Mouse (Mus musculus): ENCODE data around the gene Rab6b. TPM values are rescaled to one million over a fixed set of nuclear protein-coding genes. Genes with fewer than 3 reads are reported as not detected.

The Rab6b gene
- polyA plus RNA-seq, 1 experiment from 2014 or later = 80.7 TPM

DNA sequence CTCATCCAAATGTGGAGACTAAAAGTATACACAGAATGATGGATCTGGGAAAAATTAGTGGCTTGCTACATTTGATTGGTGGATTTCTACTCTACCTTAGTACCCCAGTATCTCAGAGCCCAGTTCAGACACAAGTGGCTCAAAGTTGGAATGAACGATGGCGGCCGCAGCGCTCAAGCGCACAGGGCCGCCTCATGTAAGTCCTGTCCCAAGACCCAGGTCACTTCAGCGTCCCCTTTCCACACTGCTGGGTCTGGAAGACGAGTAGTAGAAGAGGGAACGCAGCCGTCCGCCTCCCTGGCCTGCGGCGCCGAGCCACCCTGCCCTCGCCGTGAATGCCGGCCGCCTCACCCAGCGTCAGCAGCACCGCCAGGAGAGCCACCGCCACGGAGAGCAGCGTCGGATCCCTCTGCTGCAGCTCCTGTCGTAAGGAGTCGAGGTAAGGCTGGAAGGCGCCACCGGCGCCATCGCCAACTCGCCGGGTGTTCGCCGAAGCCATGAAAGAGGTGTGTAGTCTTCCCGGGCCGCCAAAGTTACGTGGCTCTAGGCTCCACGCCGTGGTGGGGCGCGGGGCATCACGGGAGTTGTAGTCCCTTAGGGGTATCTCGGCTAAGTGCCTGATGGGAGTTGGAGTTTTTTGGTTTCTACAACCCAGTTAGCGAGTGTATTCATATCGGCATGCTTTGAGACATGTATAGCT is 90.1 kb downstream of the Rab6b start, which contains the start of gene Srprb:
TSS of gene Srprb (minus strand) at position 577 of the 700 bp plus-strand sequence.
- H3K4me1 ChIP-seq (replicated peaks; ENCODE audit: control insufficient read depth, insufficient read depth, low read length) = peaks cover 4% of the 10 kb centered on the region; the same call in 1 of the 2 replicates
- DNase-seq (ENCODE audit: low spot score) (peak; percentile 96), ATAC-seq (ENCODE audit: low FRiP score) (peak; percentile 97)
- peak within 1 kb of the TSS; percentile 76 for H3K27ac ChIP-seq
- no peaks in the 10 kb centered on the region for H3K27me3 ChIP-seq (ENCODE audit: control insufficient read depth, insufficient read depth, low read length)
- peaks cover 26% of the 10 kb centered on the region for H3K36me3 ChIP-seq (replicated peaks; ENCODE audit: control insufficient read depth, insufficient read depth)
- under 1% methylated on average over 45 of the region's 45 CpGs for WGBS
- no peaks in the 10 kb centered on the region for H3K9me3 ChIP-seq (ENCODE audit: control insufficient read depth, low read length)
- H3K4me3 ChIP-seq (replicated peaks; ENCODE audit: low read length) = peak within 1 kb of the TSS; percentile 76
- H3K4me2 ChIP-seq (replicated peaks) = peak within 1 kb of the TSS; percentile 55
- H3K9ac ChIP-seq = peak within 1 kb of the TSS; percentile 76

- no peak for ATAC-seq (ENCODE audit: low FRiP score)
- H3K4me2 ChIP-seq (replicated peaks) = no peak overlapping the region
- H3K4me1 ChIP-seq (replicated peaks; ENCODE audit: control insufficient read depth, insufficient read depth, low read length) = peaks cover 4% of the 10 kb centered on the region; the same call in 1 of the 2 replicates
- H3K36me3 ChIP-seq (replicated peaks; ENCODE audit: control insufficient read depth, insufficient read depth) = no peaks in the 10 kb centered on the region
- no peak for DNase-seq (ENCODE audit: low spot score)
- H3K9ac ChIP-seq = no peak overlapping the region
- no peak overlapping the region for H3K4me3 ChIP-seq (replicated peaks; ENCODE audit: low read length)
- H3K27ac ChIP-seq = no peak overlapping the region
- 93% methylated on average over 5 of the region's 5 CpGs for WGBS
- no peaks in the 10 kb centered on the region for H3K9me3 ChIP-seq (ENCODE audit: control insufficient read depth, low read length)
- no peaks in the 10 kb centered on the region for H3K27me3 ChIP-seq (ENCODE audit: control insufficient read depth, insufficient read depth, low read length)
Observed at GRCm38 (mm10) chr9:103205786-103206185, 94.2 kb downstream of the Rab6b start.

GRCm38 (mm10) chr9:103207846-103208245 is 96.3 kb downstream of the Rab6b start:
- ATAC-seq (ENCODE audit: low FRiP score) (peak; percentile 88), DNase-seq (ENCODE audit: low spot score) (peak; percentile 71)
- no peaks in the 10 kb centered on the region for H3K36me3 ChIP-seq (replicated peaks; ENCODE audit: control insufficient read depth, insufficient read depth)
- no peaks in the 10 kb centered on the region for H3K9me3 ChIP-seq (ENCODE audit: control insufficient read depth, low read length)
- H3K9ac ChIP-seq = no peak overlapping the region
- H3K4me1 ChIP-seq (replicated peaks; ENCODE audit: control insufficient read depth, insufficient read depth, low read length) = no peaks in the 10 kb centered on the region
- whole genome bisulfite sequencing = 10% methylated on average over 16 of the region's 16 CpGs
- no peak overlapping the region for H3K27ac ChIP-seq
- 0 out of 2 replicates have a peak overlapping the region, but pooled peaks have one; percentile 0 for H3K4me3 ChIP-seq (replicated peaks; ENCODE audit: low read length)
- peak overlapping the region; percentile 47 for H3K4me2 ChIP-seq (replicated peaks)
- H3K27me3 ChIP-seq (ENCODE audit: control insufficient read depth, insufficient read depth, low read length) = no peaks in the 10 kb centered on the region

GRCm38 (mm10) chr9:103208802-103209423 is 97.3 kb downstream of the Rab6b start:
- Histone ChIP-seq H3K4me1 (replicated peaks; ENCODE audit: control insufficient read depth, insufficient read depth, low read length) (no peaks in the 10 kb centered on the region), H3K4me3 (replicated peaks; ENCODE audit: low read length) (no peak overlapping the region), H3K36me3 (replicated peaks; ENCODE audit: control insufficient read depth, insufficient read depth) (no peaks in the 10 kb centered on the region), H3K4me2 (replicated peaks) (no peak overlapping the region), H3K27ac (no peak overlapping the region), H3K27me3 (ENCODE audit: control insufficient read depth, insufficient read depth, low read length) (no peaks in the 10 kb centered on the region), H3K9me3 (ENCODE audit: control insufficient read depth, low read length) (no peaks in the 10 kb centered on the region), H3K9ac (no peak overlapping the region)
- ATAC-seq (ENCODE audit: low FRiP score) (peak; percentile 70; the same call in 1 of the 2 replicates), DNase-seq (ENCODE audit: low spot score) (no peak)
- WGBS = 44% methylated on average over 6 of the region's 6 CpGs

- H3K27me3 ChIP-seq (ENCODE audit: control insufficient read depth, insufficient read depth, low read length) = no peaks in the 10 kb centered on the region
- H3K36me3 ChIP-seq (replicated peaks; ENCODE audit: control insufficient read depth, insufficient read depth) = no peaks in the 10 kb centered on the region
- no peak overlapping the region for H3K4me3 ChIP-seq (replicated peaks; ENCODE audit: low read length)
- 77% methylated on average over 28 of the region's 28 CpGs for WGBS
- no peak overlapping the region for H3K27ac ChIP-seq
- no peaks in the 10 kb centered on the region for H3K9me3 ChIP-seq (ENCODE audit: control insufficient read depth, low read length)
- H3K4me1 ChIP-seq (replicated peaks; ENCODE audit: control insufficient read depth, insufficient read depth, low read length) = no peaks in the 10 kb centered on the region
- DNase-seq (ENCODE audit: low spot score) = no peak
- H3K9ac ChIP-seq = no peak overlapping the region
- 0 out of 2 replicates have a peak overlapping the region, but pooled peaks have one; percentile 4 for H3K4me2 ChIP-seq (replicated peaks)
- no peak for ATAC-seq (ENCODE audit: low FRiP score)
Observed at GRCm38 (mm10) chr9:103212654-103213420, 101.2 kb downstream of the Rab6b start.

DNA sequence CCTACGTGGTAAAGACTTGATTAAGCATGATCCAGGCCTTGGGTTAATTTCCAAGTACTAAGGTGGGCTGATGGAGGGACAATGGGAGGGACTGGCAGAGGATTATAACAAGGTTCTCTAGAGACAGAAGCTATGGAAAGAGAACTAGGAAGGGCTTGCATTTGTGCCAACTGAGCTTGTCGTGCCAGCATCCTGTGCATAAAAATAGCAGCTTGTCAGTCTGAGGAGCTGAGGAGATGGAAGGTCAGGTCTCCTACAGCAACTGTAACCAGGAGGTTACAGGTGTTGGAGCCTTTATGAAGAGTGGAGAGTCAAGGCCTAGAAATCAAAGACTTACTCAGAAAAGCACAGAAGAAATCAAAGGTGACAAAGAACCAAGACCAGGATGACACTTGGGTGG is 102.0 kb downstream of the Rab6b start:
- Histone ChIP-seq H3K27ac (no peak overlapping the region), H3K27me3 (ENCODE audit: control insufficient read depth, insufficient read depth, low read length) (no peaks in the 10 kb centered on the region)

GRCm38 (mm10) chr9:103214281-103214680 is 102.7 kb downstream of the Rab6b start:
- Histone ChIP-seq H3K4me3 (replicated peaks; ENCODE audit: low read length) (no peak overlapping the region), H3K9ac (no peak overlapping the region), H3K4me1 (replicated peaks; ENCODE audit: control insufficient read depth, insufficient read depth, low read length) (no peaks in the 10 kb centered on the region), H3K36me3 (replicated peaks; ENCODE audit: control insufficient read depth, insufficient read depth) (no peaks in the 10 kb centered on the region), H3K27me3 (ENCODE audit: control insufficient read depth, insufficient read depth, low read length) (no peaks in the 10 kb centered on the region), H3K27ac (no peak overlapping the region), H3K9me3 (ENCODE audit: control insufficient read depth, low read length) (no peaks in the 10 kb centered on the region), H3K4me2 (replicated peaks) (no peak overlapping the region)
- WGBS = 88% methylated on average over 6 of the region's 6 CpGs
- ATAC-seq (ENCODE audit: low FRiP score) = no peak
- DNase-seq (ENCODE audit: low spot score) = no peak

More for the DNA sequence above, 102.0 kb downstream of the Rab6b start:
- no peak overlapping the region for H3K4me3 ChIP-seq (replicated peaks; ENCODE audit: low read length)
- DNase-seq (ENCODE audit: low spot score) = no peak
- H3K4me2 ChIP-seq (replicated peaks) = no peak overlapping the region
- 58% methylated on average over 2 of the region's 2 CpGs for WGBS
- H3K9ac ChIP-seq = no peak overlapping the region
- H3K4me1 ChIP-seq (replicated peaks; ENCODE audit: control insufficient read depth, insufficient read depth, low read length) = no peaks in the 10 kb centered on the region
- H3K9me3 ChIP-seq (ENCODE audit: control insufficient read depth, low read length) = no peaks in the 10 kb centered on the region
- no peak for ATAC-seq (ENCODE audit: low FRiP score)
- H3K36me3 ChIP-seq (replicated peaks; ENCODE audit: control insufficient read depth, insufficient read depth) = no peaks in the 10 kb centered on the region

DNA sequence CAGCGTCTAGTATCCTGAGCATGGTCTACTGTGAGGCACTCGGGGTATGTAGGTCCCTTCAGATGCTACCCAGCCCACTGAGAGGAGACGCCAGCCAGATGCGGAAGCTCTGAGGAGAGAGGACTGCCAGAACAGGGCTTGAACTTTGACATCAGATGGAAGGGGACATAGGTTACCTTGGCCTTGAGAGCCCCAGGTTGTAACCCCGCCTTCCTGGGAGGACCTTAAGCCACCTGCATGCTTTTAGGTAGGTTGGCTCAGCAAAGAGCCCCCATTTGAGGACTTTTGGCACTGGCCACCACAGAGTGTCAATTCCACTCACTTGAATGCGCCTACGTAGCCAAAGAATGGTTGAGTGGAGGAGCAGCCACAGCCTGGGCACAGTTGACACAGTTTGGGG is 113.1 kb downstream of the Rab6b start:
- WGBS = 93% methylated on average over 7 of the region's 7 CpGs
- H3K4me1 ChIP-seq (replicated peaks; ENCODE audit: control insufficient read depth, insufficient read depth, low read length) = no peaks in the 10 kb centered on the region
- DNase-seq (ENCODE audit: low spot score) (no peak), ATAC-seq (ENCODE audit: low FRiP score) (no peak)
- no peaks in the 10 kb centered on the region for H3K27me3 ChIP-seq (ENCODE audit: control insufficient read depth, insufficient read depth, low read length)
- no peaks in the 10 kb centered on the region for H3K9me3 ChIP-seq (ENCODE audit: control insufficient read depth, low read length)
- no peak overlapping the region for H3K4me2 ChIP-seq (replicated peaks)
- no peak overlapping the region for H3K4me3 ChIP-seq (replicated peaks; ENCODE audit: low read length)
- no peak overlapping the region for H3K27ac ChIP-seq
- no peak overlapping the region for H3K9ac ChIP-seq
- H3K36me3 ChIP-seq (replicated peaks; ENCODE audit: control insufficient read depth, insufficient read depth) = no peaks in the 10 kb centered on the region

GRCm38 (mm10) chr9:103225464-103225863 is 113.9 kb downstream of the Rab6b start:
- H3K9ac ChIP-seq = no peak overlapping the region
- no peak overlapping the region for H3K4me2 ChIP-seq (replicated peaks)
- H3K36me3 ChIP-seq (replicated peaks; ENCODE audit: control insufficient read depth, insufficient read depth) = no peaks in the 10 kb centered on the region
- no peaks in the 10 kb centered on the region for H3K9me3 ChIP-seq (ENCODE audit: control insufficient read depth, low read length)
- no peak for ATAC-seq (ENCODE audit: low FRiP score)
- DNase-seq (ENCODE audit: low spot score) = no peak
- no peak overlapping the region for H3K4me3 ChIP-seq (replicated peaks; ENCODE audit: low read length)
- no peaks in the 10 kb centered on the region for H3K27me3 ChIP-seq (ENCODE audit: control insufficient read depth, insufficient read depth, low read length)
- WGBS = 65% methylated on average over 3 of the region's 3 CpGs
- H3K27ac ChIP-seq = no peak overlapping the region
- 0 out of 2 replicates have a peak, but pooled peaks cover 7% of the 10 kb centered on the region for H3K4me1 ChIP-seq (replicated peaks; ENCODE audit: control insufficient read depth, insufficient read depth, low read length)
